Mouse (Mus musculus) liver, embryonic 18 days (tissue): ENCODE data around the gene Prok2. TPM values are rescaled to one million over a fixed set of nuclear protein-coding genes. Genes with fewer than 3 reads are reported as not detected.

ENCODE experiments used
- polyA plus RNA-seq: library from polyadenylated mRNA; depleted of rRNA; stranded (reverse); fragments of >200 nt; gene quantifications from 2 replicates; pipeline ENCODE4 v1.2.3, GENCODE M21; 2012; rRNA removed

Gene Prok2
- polyA plus RNA-seq, result 0.07 and 0.10 TPM in 2 replicates

GRCm38 (mm10) chr6:99725971-99726561 is at the start of gene Prok2:
Gene Prok2, minus strand, starts transcription at chr6:99726392.

GRCm38 (mm10) chr6:99692206-99692915 is 33.8 kb downstream of the Prok2 start, which contains the start of gene Gpr27:
Gene Gpr27, plus strand, starts transcription at chr6:99692679.

GRCm38 (mm10) chr6:99666318-99667171 is 59.6 kb downstream of the Prok2 start, which contains the start of the genes Eif4e3 and Gm20696:
Gene Eif4e3, minus strand, starts transcription at chr6:99666771.
Gene Gm20696, minus strand, starts transcription at chr6:99666797.

Other genes with a start within 250 kb of the Prok2 start
- 11.9 and 12.2 TPM in 2 replicates for gene Foxp1, start 203.7 kb downstream of the Prok2 start, polyA plus RNA-seq
- gene Eif4e3, start 59.6 kb downstream of the Prok2 start, polyA plus RNA-seq, result 3.4 TPM in 2 replicates
- 0.30 and 0.45 TPM in 2 replicates for gene Gm20696, start 59.6 kb downstream of the Prok2 start, polyA plus RNA-seq
- gene Gpr27, start 33.7 kb downstream of the Prok2 start, polyA plus RNA-seq, result 0.22 TPM in 2 replicates